In genomic region chr10:88491632-88492031, GRCm38 (mm10) we compare ENCODE assay signal across 18 mouse cellular contexts. TPM values are rescaled to one million over a fixed set of nuclear protein-coding genes. Genes with fewer than 3 reads are reported as not detected.
DNase-seq lines count a peak whose midpoint lies in the region; ATAC-seq and TF ChIP-seq lines count a peak whose summit lies in the region.
"Had no signal": no experiment of that assay in that cellular context is flagged by ENCODE, and none has a peak within 500 bp of the region (broad histone marks: within the 10 kb centered on the region; RNA-seq: fewer than 3 reads in every experiment).

No protein-coding gene starts in this region.

- peak; percentile 93 for ATAC-seq in megakaryocyte progenitor cell, adult 5-6 weeks (replicated peaks; ENCODE audit: poor library complexity)

- peak; percentile 52 for DNase-seq in kidney, adult 2 months
- DNase-seq in kidney, postnatal 10 days: no peak
- DNase-seq in 416B (ENCODE audit: low read depth): peak; percentile 81
- no peak for DNase-seq in adrenal gland, postnatal 14 days
- no peak for DNase-seq in testis, postnatal 10 days (ENCODE audit: low spot score)
- DNase-seq in embryo, embryonic 9.5 days (ENCODE audit: extremely low spot score): no peak
- DNase-seq: B cell, adult 2 months; cerebellum, adult 8-10 months; heart, adult 18-20 months; lung, embryonic 14.5 days; thymus, adult 2 months had no signal

- H3K27me3 ChIP-seq in kidney, adult 2 months (replicated peaks; ENCODE audit: control insufficient read depth, insufficient read depth, low read length): no peaks in the 10 kb centered on the region
- H3K27me3 ChIP-seq: kidney, embryonic 15.5 days; midbrain, embryonic 12.5 days had no signal

- TF ChIP-seq CTCF in kidney, adult 2 months (conservative IDR thresholded peaks at IDR 0.05; ENCODE audit: insufficient read depth, insufficient read length, low read depth, low read length): no peak

- H3K4me3 ChIP-seq in kidney, adult 2 months (ENCODE audit: insufficient read depth, low read depth, low read length): no peak overlapping the region
- no peak overlapping the region for H3K4me3 ChIP-seq in brown adipose tissue, adult 24 weeks (ENCODE audit: insufficient read depth, low read depth, low read length)
- H3K4me3 ChIP-seq: kidney, embryonic 15.5 days; midbrain, embryonic 12.5 days had no signal

- peaks cover 3% of the 10 kb centered on the region; the same call in 1 of the 2 replicates for H3K36me3 ChIP-seq in kidney, adult 2 months (ENCODE audit: control insufficient read depth, insufficient read depth, low read length)
- H3K36me3 ChIP-seq: midbrain, embryonic 12.5 days had no signal

- H3K27ac ChIP-seq in kidney, adult 2 months (ENCODE audit: insufficient read depth, low read depth, low read length): no peak overlapping the region
- 0 out of 2 replicates have a peak overlapping the region, but pooled peaks have one; percentile 36 for H3K27ac ChIP-seq in brown adipose tissue, adult 24 weeks (replicated peaks; ENCODE audit: low read depth, low read length)
- H3K27ac ChIP-seq: hindbrain, embryonic 14.5 days; kidney, embryonic 15.5 days; midbrain, embryonic 12.5 days had no signal

- peaks cover 29% of the 10 kb centered on the region; the same call in 1 of the 2 replicates for H3K4me1 ChIP-seq in kidney, adult 2 months (ENCODE audit: control insufficient read depth, insufficient read depth, low read length)
- H3K4me1 ChIP-seq in brown adipose tissue, adult 24 weeks (ENCODE audit: control insufficient read depth, insufficient read depth, insufficient read length, low read length): peaks cover 7% of the 10 kb centered on the region

- WGBS in kidney, adult 2 months: 51% methylated on average over 7 of the region's 7 CpGs

- no peak for TF ChIP-seq POLR2A in kidney, adult 2 months (IDR thresholded peaks at IDR 0.05; ENCODE audit: low read depth, low read length)

RNA-seq across cellular contexts. Expression of gene Chpt1, which starts 12.2 kb away (rescaled TPM):
- polyA plus RNA-seq in kidney, adult 2 months (2012; rRNA removed): 524 and 550 TPM in 2 replicates
- 1,269 and 2,124 TPM in 2 replicates for polyA plus RNA-seq in brown adipose tissue, adult 24 weeks (2012; ENCODE audit: insufficient read depth, insufficient read length, missing spikeins)
- total RNA-seq in megakaryocyte progenitor cell, adult 5-6 weeks (2015): 26.2 and 32.4 TPM in 2 replicates
- 22.4 and 22.9 TPM in 2 replicates for total RNA-seq in megakaryocyte progenitor cell, adult 5-6 weeks (2017)
- 272 and 287 TPM in 2 replicates for total RNA-seq in adrenal gland, postnatal 14 days (2021)

RNA-seq across cellular contexts. Expression of gene Sycp3, which starts 32.3 kb away (rescaled TPM):
- polyA plus RNA-seq in kidney, adult 2 months (2012; rRNA removed): not detected in 2 replicates
- 13.5 and 43.7 TPM in 2 replicates for polyA plus RNA-seq in brown adipose tissue, adult 24 weeks (2012; ENCODE audit: insufficient read depth, insufficient read length, missing spikeins)
- not detected in 2 replicates for total RNA-seq in megakaryocyte progenitor cell, adult 5-6 weeks (2015)
- not detected in 2 replicates for total RNA-seq in megakaryocyte progenitor cell, adult 5-6 weeks (2017)
- total RNA-seq in adrenal gland, postnatal 14 days (2021): 0.85 and 1.8 TPM in 2 replicates
- polyA plus RNA-seq: embryonic facial prominence, embryonic 11.5 days; limb, embryonic 11.5 days; lung, embryonic 14.5 days; midbrain, embryonic 12.5 days; thymus, adult 2 months had no signal

Comparison
In these comparisons a context has a peak if more than half of its experiments do, and no peak if none do; other contexts are left out.
1. DNase-seq: peak in kidney, adult 2 months (single experiment) and 416B (single experiment); none in kidney, postnatal 10 days (single experiment), adrenal gland, postnatal 14 days (single experiment), testis, postnatal 10 days (single experiment) and embryo, embryonic 9.5 days (single experiment).